Mouse (Mus musculus) liver, postnatal 0 days (tissue): ENCODE measurements around the gene Lingo4.
A peak's percentile ranks its signal among the peaks of the same experiment; 100 is the strongest.

Source experiments
- CTCF ChIP-seq: sonication (generic); IDR thresholded peaks from 2 replicates; pipeline ENCODE4 v1.5.1; 2016; ENCODE audit warnings: antibody characterized with exemption, low read depth
- EP300 ChIP-seq: IDR thresholded peaks from 2 replicates; pipeline ENCODE4 v1.6.1; 2016; ENCODE audit warnings: antibody characterized with exemption, low read depth, mild to moderate bottlenecking

GRCm38 (mm10) chr3:94413031-94413679, 14.8 kb downstream of the Lingo4 start, which contains the start of gene Tdrkh:
- TF ChIP-seq CTCF (peak; percentile 24; the same call in 1 of the 2 replicates), EP300 (no peak)
